Mouse (Mus musculus): Measurements from ENCODE around the gene Tmem82.
A peak's percentile ranks its signal among the peaks of the same experiment; 100 is the strongest.
"Not testable (repeated sequence)": the region's sequence is repeated elsewhere in the genome, so short reads cannot be mapped to it uniquely, and the experiment has no call there.

The Tmem82 gene

GRCm38 (mm10) chr4:141578833-141579232 is 39.6 kb downstream of the Tmem82 start:
- no peak for DNase-seq (ENCODE audit: low spot score in 2 of 2)

DNA sequence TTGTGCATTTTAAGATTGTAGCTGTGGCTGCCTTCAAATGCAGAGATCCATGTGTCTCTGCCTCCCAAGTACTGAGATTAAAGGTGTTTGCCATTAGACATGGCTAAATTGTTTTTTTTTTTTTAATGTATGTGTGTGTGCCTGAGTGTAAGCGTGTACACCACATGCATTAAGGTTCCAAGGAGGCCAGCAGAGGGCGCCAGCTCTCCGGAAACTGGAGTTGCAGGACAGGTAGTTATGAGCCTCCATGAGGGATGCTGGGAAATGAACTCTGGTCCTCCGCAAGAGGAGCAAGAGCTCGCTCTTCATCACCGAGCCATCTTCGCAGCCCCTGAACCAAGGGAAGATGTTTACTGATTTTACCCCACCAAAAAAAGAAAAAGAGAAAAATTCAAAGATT is 41.6 kb downstream of the Tmem82 start:
- peak in 1 of 2 experiments; percentile 59 for DNase-seq (ENCODE audit: low spot score in 2 of 2)

DNA sequence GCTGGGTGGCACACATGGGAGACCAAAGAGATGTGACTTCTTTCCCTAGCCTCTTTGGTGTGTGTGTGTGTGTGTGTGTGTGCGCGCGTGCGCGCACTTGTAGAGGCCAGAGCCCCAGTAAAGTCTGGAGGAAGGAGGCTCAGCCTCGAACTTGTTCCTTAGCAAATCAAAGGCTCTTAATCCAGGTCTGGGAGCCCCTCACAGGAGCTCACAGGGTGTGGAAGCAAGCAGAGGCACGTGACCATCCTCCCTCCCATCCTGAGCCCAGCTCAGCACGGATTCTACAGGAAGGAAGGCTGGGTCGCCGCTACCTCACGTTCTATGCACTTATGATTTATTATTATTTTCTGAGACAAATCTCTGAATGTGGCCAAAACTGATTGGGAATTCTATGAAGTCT is 42.0 kb downstream of the Tmem82 start:
- peak in 1 of 2 experiments; percentile 50 for DNase-seq (ENCODE audit: low spot score in 2 of 2)

- DNase-seq (ENCODE audit: low spot score in 2 of 2), result peak; percentile 80 to 95
Observed at GRCm38 (mm10) chr4:141574789-141575702, 43.4 kb downstream of the Tmem82 start.

- peak in 1 of 2 experiments; percentile 18 for DNase-seq (ENCODE audit: low spot score in 2 of 2)
Observed at GRCm38 (mm10) chr4:141573359-141573966, 45.0 kb downstream of the Tmem82 start.

GRCm38 (mm10) chr4:141572668-141573358 is 45.6 kb downstream of the Tmem82 start:
- no peak for DNase-seq (ENCODE audit: low spot score in 2 of 2)

GRCm38 (mm10) chr4:141571934-141572333 is 46.5 kb downstream of the Tmem82 start:
- DNase-seq (ENCODE audit: low spot score in 2 of 2), result no peak

- DNase-seq (ENCODE audit: low spot score in 2 of 2), result no peak
Observed at GRCm38 (mm10) chr4:141571337-141571739, 47.1 kb downstream of the Tmem82 start.

DNA sequence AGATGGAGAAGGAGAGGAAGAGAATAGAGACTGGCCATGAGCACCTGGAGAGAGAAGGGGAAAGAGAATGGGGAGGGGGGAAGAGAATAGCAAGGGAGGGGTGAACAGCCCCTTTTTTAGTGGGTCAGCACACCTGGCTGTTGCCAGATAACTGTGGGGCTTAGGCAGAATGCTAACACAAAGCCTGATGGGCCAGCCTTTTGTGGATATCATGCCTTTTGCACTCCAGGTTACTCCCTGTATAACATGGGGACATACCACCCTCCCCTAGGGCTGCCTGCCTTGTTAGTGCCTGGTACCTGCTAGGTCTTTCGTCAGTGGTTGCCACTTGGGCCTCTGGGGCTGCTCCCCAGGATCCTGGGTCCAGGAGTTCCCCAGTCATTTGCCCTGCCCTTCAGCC is 47.6 kb downstream of the Tmem82 start:
- no peak for DNase-seq (ENCODE audit: low spot score in 2 of 2)

DNA sequence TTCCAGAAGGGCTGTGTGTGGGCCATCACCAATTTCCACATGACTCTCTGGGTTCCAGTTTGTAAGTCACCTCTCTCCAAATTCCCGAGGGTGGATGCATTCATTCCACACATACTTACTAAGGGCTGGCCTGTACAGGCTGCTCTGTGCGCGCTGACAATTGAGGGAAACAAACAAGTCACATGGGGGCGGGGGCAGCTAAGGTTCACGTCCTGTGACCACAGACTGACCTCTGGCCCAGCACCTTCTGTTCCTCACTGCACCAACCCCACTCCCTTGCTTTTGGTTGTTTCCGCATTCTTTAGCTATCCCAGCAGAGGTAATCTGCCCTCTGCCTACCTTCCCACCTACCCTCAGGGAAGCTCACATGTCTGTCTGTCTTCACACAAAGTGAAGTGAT is 48.4 kb downstream of the Tmem82 start:
- DNase-seq (ENCODE audit: low spot score in 2 of 2), result no peak

DNA sequence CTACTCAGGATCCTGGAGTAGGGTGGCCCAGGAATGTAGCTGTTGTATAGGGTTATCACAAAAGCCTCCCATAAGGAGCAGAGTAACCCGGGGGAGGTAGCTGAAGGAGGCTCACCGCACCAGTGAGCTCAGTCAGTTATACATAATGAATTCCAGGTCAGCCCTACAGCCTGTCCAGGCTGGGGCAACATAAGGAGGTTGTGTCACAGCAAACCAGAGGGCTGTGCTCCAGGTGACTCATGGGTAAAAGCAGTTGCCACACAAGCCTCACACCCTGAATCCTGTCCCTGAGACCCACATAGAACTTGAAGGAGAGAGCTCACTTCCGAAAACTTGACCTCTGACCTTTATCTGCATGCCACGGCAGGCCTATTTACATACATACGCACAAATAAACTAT is 49.5 kb downstream of the Tmem82 start:
- DNase-seq (ENCODE audit: low spot score in 2 of 2), result no peak

DNA sequence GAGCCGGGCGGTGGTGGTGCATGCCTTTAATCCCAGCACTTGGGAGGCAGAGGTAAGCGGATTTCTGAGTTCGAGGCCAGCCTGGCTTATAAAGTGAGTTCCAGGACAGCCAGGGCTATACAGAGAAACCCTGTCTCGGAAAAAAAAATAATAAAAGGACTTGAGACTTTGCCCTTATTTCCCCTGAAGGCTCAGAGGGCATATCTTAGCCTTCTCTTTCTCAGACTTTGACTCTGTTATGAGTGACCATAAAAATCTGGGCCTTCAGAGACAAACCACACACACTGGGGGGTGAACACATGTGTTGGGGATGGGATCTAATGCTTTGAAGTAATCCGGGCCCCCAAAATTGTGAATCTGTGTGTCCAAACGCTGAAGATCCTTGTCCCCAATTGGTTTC is 51.3 kb downstream of the Tmem82 start:
- not testable (repeated sequence) for DNase-seq (ENCODE audit: low spot score in 2 of 2)

GRCm38 (mm10) chr4:141566187-141566586 is 52.2 kb downstream of the Tmem82 start:
- DNase-seq (ENCODE audit: low spot score in 2 of 2), result no peak

GRCm38 (mm10) chr4:141565325-141565724 is 53.1 kb downstream of the Tmem82 start:
- DNase-seq (ENCODE audit: low spot score in 2 of 2), result no peak

DNA sequence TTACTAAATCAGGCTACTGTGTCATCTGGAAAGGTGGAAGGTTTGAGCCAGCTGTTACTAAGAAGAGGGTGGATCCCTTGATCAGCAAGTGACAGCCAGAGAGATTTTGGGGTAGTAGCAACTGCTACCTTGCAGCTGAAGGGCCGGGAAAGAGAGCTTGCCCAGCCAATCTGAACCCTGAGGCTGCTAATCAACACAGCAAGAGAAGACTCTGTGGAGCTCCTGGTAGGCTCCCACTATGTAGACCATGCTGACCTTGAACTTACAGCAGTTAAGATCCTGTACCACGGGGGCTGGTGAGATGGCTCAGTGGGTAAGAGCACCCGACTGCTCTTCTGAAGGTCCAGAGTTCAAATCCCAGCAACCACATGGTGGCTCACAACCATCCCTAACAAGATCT is 53.8 kb downstream of the Tmem82 start:
- DNase-seq (ENCODE audit: low spot score in 2 of 2), result no peak

DNA sequence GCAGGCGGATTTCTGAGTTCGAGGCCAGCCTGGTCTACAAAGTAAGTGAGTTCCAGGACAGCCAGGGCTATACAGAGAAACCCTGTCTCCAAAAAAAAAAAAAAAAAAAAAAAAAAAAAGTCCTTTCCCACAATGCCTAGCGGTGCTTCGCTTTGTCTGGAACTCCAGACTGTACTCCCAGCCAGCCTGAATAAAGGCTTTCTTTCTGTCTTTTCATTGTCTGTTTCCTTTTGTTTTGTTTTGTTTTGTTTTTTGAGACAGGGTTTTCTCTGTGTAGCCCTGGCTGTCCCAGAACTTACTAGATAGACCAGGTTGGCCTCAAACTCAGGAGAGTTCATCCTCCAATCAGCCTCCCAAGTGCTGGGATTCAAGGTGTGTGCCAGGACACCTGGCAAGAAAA is 54.2 kb downstream of the Tmem82 start:
- DNase-seq (ENCODE audit: low spot score in 2 of 2), result no peak
